Mouse (Mus musculus): Measurements from ENCODE around the gene Ypel2.

The Ypel2 gene

GRCm38 (mm10) chr11:86960331-86960730 is 33.2 kb downstream of the Ypel2 start:
- peak; percentile 69 for DNase-seq

GRCm38 (mm10) chr11:86958721-86959675 is 34.5 kb downstream of the Ypel2 start:
- DNase-seq, result peak; percentile 92

GRCm38 (mm10) chr11:86958182-86958581 is 35.3 kb downstream of the Ypel2 start:
- DNase-seq, result no peak

GRCm38 (mm10) chr11:86956363-86956762 is 37.1 kb downstream of the Ypel2 start:
- DNase-seq, result no peak

- no peak for DNase-seq
These were observed 38.8 kb downstream of the Ypel2 start for GRCm38 (mm10) chr11:86954616-86955270.

GRCm38 (mm10) chr11:86953096-86953495 is 40.4 kb downstream of the Ypel2 start:
- DNase-seq, result peak; percentile 45

- DNase-seq, result no peak
These were observed 40.8 kb downstream of the Ypel2 start for GRCm38 (mm10) chr11:86952659-86953058.

GRCm38 (mm10) chr11:86951672-86952071 is 41.8 kb downstream of the Ypel2 start:
- no peak for DNase-seq

GRCm38 (mm10) chr11:86950491-86950890 is 43.0 kb downstream of the Ypel2 start:
- no peak for DNase-seq

- no peak for DNase-seq
These were observed 43.5 kb downstream of the Ypel2 start for GRCm38 (mm10) chr11:86949951-86950441.

GRCm38 (mm10) chr11:86946644-86947195 is 46.8 kb downstream of the Ypel2 start:
- DNase-seq, result no peak

GRCm38 (mm10) chr11:86945933-86946332 is 47.6 kb downstream of the Ypel2 start:
- no peak for DNase-seq

- no peak for DNase-seq
These were observed 48.4 kb downstream of the Ypel2 start for GRCm38 (mm10) chr11:86945058-86945457.

GRCm38 (mm10) chr11:86944539-86944938 is 49.0 kb downstream of the Ypel2 start:
- DNase-seq, result no peak

GRCm38 (mm10) chr11:86941904-86942303 is 51.6 kb downstream of the Ypel2 start:
- DNase-seq, result no peak

GRCm38 (mm10) chr11:86939503-86939902 is 54.0 kb downstream of the Ypel2 start:
- no peak for DNase-seq

- DNase-seq, result no peak
These were observed 55.0 kb downstream of the Ypel2 start for GRCm38 (mm10) chr11:86938551-86938950.

GRCm38 (mm10) chr11:86938108-86938507 is 55.4 kb downstream of the Ypel2 start:
- no peak for DNase-seq

GRCm38 (mm10) chr11:86936938-86937337 is 56.6 kb downstream of the Ypel2 start:
- DNase-seq, result no peak

- no peak for DNase-seq
These were observed 58.6 kb downstream of the Ypel2 start for GRCm38 (mm10) chr11:86934895-86935294.

- DNase-seq, result no peak
These were observed 61.3 kb downstream of the Ypel2 start for GRCm38 (mm10) chr11:86932201-86932600.

- DNase-seq, result no peak
These were observed 62.8 kb downstream of the Ypel2 start for GRCm38 (mm10) chr11:86930636-86931180.

- no peak for DNase-seq
These were observed 63.5 kb downstream of the Ypel2 start for GRCm38 (mm10) chr11:86929985-86930384.

Measured in kidney, adult 11 months (tissue).